Mouse (Mus musculus): ENCODE results near the gene Phf23. TPM values are rescaled to one million over a fixed set of nuclear protein-coding genes. Genes with fewer than 3 reads are reported as not detected.
"Not testable (repeated sequence)": the region's sequence is repeated elsewhere in the genome, so short reads cannot be mapped to it uniquely, and the experiment has no call there.

The Phf23 gene
- 77.6 and 78.1 TPM in 2 replicates for polyA plus RNA-seq (2012; ENCODE audit: insufficient read depth, insufficient read length, missing spikeins)

- H3K4me3 ChIP-seq (ENCODE audit: insufficient read depth, low read length), result peak within 1 kb of the TSS; percentile 92
- H3K4me1 ChIP-seq (ENCODE audit: control insufficient read depth, insufficient read depth, low read length), result peaks cover 35% of the 10 kb centered on the region
- no peak for TF ChIP-seq CTCF (IDR thresholded peaks at IDR 0.05; ENCODE audit: low read depth, low read length)
- 0 out of 2 replicates have a peak, but pooled peaks have one; percentile 42 for TF ChIP-seq POLR2A (IDR thresholded peaks at IDR 0.05; ENCODE audit: borderline replicate concordance, low read depth, low read length)
- H3K27ac ChIP-seq (ENCODE audit: insufficient read depth, low read depth, low read length), result peak within 1 kb of the TSS; percentile 93
Measured at GRCm38 (mm10) chr11:69995391-69995960, at the start of gene Phf23. Gene Phf23, plus strand, starts transcription at chr11:69995777.

- no peak overlapping the region for H3K4me3 ChIP-seq (ENCODE audit: insufficient read depth, low read length)
- H3K27ac ChIP-seq (ENCODE audit: insufficient read depth, low read depth, low read length), result no peak overlapping the region
- H3K4me1 ChIP-seq (ENCODE audit: control insufficient read depth, insufficient read depth, low read length), result peaks cover 5% of the 10 kb centered on the region; the same call in 1 of the 2 replicates
- no peak for TF ChIP-seq POLR2A (IDR thresholded peaks at IDR 0.05; ENCODE audit: borderline replicate concordance, low read depth, low read length)
- no peak for TF ChIP-seq CTCF (IDR thresholded peaks at IDR 0.05; ENCODE audit: low read depth, low read length)
Measured at GRCm38 (mm10) chr11:69945997-69946891, 49.3 kb upstream of the Phf23 start.

GRCm38 (mm10) chr11:69947337-69948065, 48.1 kb upstream of the Phf23 start:
- TF ChIP-seq CTCF (IDR thresholded peaks at IDR 0.05; ENCODE audit: low read depth, low read length) (no peak), POLR2A (IDR thresholded peaks at IDR 0.05; ENCODE audit: borderline replicate concordance, low read depth, low read length) (no peak)
- H3K4me3 ChIP-seq (ENCODE audit: insufficient read depth, low read length), result peak overlapping the region; percentile 6; the same call in 1 of the 2 replicates
- H3K4me1 ChIP-seq (ENCODE audit: control insufficient read depth, insufficient read depth, low read length), result peaks cover 5% of the 10 kb centered on the region; the same call in 1 of the 2 replicates
- H3K27ac ChIP-seq (ENCODE audit: insufficient read depth, low read depth, low read length), result no peak overlapping the region

GRCm38 (mm10) chr11:69948066-69948762, 47.4 kb upstream of the Phf23 start, which contains the start of gene Slc2a4:
Gene Slc2a4, minus strand, starts transcription at chr11:69948188.
- H3K27ac ChIP-seq (ENCODE audit: insufficient read depth, low read depth, low read length), result no peak within 1 kb of the TSS
- H3K4me1 ChIP-seq (ENCODE audit: control insufficient read depth, insufficient read depth, low read length), result peaks cover 5% of the 10 kb centered on the region; the same call in 1 of the 2 replicates
- peak within 1 kb of the TSS; percentile 41 for H3K4me3 ChIP-seq (ENCODE audit: insufficient read depth, low read length)
- TF ChIP-seq CTCF (IDR thresholded peaks at IDR 0.05; ENCODE audit: low read depth, low read length) (no peak), POLR2A (IDR thresholded peaks at IDR 0.05; ENCODE audit: borderline replicate concordance, low read depth, low read length) (no peak)

GRCm38 (mm10) chr11:69948763-69949150, 46.8 kb upstream of the Phf23 start:
- peaks cover 5% of the 10 kb centered on the region; the same call in 1 of the 2 replicates for H3K4me1 ChIP-seq (ENCODE audit: control insufficient read depth, insufficient read depth, low read length)
- H3K4me3 ChIP-seq (ENCODE audit: insufficient read depth, low read length), result peak overlapping the region; percentile 41
- H3K27ac ChIP-seq (ENCODE audit: insufficient read depth, low read depth, low read length), result no peak overlapping the region
- TF ChIP-seq CTCF (IDR thresholded peaks at IDR 0.05; ENCODE audit: low read depth, low read length), result peak; percentile 76
- no peak for TF ChIP-seq POLR2A (IDR thresholded peaks at IDR 0.05; ENCODE audit: borderline replicate concordance, low read depth, low read length)

GRCm38 (mm10) chr11:69950807-69951459, 44.6 kb upstream of the Phf23 start:
- Histone ChIP-seq H3K4me1 (ENCODE audit: control insufficient read depth, insufficient read depth, low read length) (peaks cover 5% of the 10 kb centered on the region; the same call in 1 of the 2 replicates), H3K27ac (ENCODE audit: insufficient read depth, low read depth, low read length) (no peak overlapping the region), H3K4me3 (ENCODE audit: insufficient read depth, low read length) (no peak overlapping the region)
- TF ChIP-seq CTCF (IDR thresholded peaks at IDR 0.05; ENCODE audit: low read depth, low read length) (peak; percentile 13; the same call in 1 of the 2 replicates), POLR2A (IDR thresholded peaks at IDR 0.05; ENCODE audit: borderline replicate concordance, low read depth, low read length) (no peak)

GRCm38 (mm10) chr11:69952274-69952673, 43.3 kb upstream of the Phf23 start:
- Histone ChIP-seq H3K4me3 (ENCODE audit: insufficient read depth, low read length) (no peak overlapping the region), H3K4me1 (ENCODE audit: control insufficient read depth, insufficient read depth, low read length) (peaks cover 5% of the 10 kb centered on the region; the same call in 1 of the 2 replicates), H3K27ac (ENCODE audit: insufficient read depth, low read depth, low read length) (no peak overlapping the region)
- TF ChIP-seq POLR2A (IDR thresholded peaks at IDR 0.05; ENCODE audit: borderline replicate concordance, low read depth, low read length) (no peak), CTCF (IDR thresholded peaks at IDR 0.05; ENCODE audit: low read depth, low read length) (no peak)

- Histone ChIP-seq H3K27ac (ENCODE audit: insufficient read depth, low read depth, low read length) (no peak overlapping the region), H3K4me3 (ENCODE audit: insufficient read depth, low read length) (no peak overlapping the region), H3K4me1 (ENCODE audit: control insufficient read depth, insufficient read depth, low read length) (peaks cover 4% of the 10 kb centered on the region; the same call in 1 of the 2 replicates)
- no peak for TF ChIP-seq POLR2A (IDR thresholded peaks at IDR 0.05; ENCODE audit: borderline replicate concordance, low read depth, low read length)
- no peak for TF ChIP-seq CTCF (IDR thresholded peaks at IDR 0.05; ENCODE audit: low read depth, low read length)
Measured at GRCm38 (mm10) chr11:69953267-69953915, 42.2 kb upstream of the Phf23 start.

- not testable (repeated sequence) for H3K27ac ChIP-seq (ENCODE audit: insufficient read depth, low read depth, low read length); H3K4me3 ChIP-seq (ENCODE audit: insufficient read depth, low read length); H3K4me1 ChIP-seq (ENCODE audit: control insufficient read depth, insufficient read depth, low read length)
Measured at GRCm38 (mm10) chr11:69955618-69956017, 40.0 kb upstream of the Phf23 start.

Measured in bone marrow macrophage, adult 2 months (primary cell).